Mouse (Mus musculus) lung, postnatal 4 days (tissue): ENCODE results near the gene Gm45234.
"Not testable (repeated sequence)": the region's sequence is repeated elsewhere in the genome, so short reads cannot be mapped to it uniquely, and the experiment has no call there.

Experiments
- DNase-seq, 2 experiments: peaks; one replicate each; pipeline ENCODE4 v3.0.0; 2021

Gene Gm45234

DNA sequence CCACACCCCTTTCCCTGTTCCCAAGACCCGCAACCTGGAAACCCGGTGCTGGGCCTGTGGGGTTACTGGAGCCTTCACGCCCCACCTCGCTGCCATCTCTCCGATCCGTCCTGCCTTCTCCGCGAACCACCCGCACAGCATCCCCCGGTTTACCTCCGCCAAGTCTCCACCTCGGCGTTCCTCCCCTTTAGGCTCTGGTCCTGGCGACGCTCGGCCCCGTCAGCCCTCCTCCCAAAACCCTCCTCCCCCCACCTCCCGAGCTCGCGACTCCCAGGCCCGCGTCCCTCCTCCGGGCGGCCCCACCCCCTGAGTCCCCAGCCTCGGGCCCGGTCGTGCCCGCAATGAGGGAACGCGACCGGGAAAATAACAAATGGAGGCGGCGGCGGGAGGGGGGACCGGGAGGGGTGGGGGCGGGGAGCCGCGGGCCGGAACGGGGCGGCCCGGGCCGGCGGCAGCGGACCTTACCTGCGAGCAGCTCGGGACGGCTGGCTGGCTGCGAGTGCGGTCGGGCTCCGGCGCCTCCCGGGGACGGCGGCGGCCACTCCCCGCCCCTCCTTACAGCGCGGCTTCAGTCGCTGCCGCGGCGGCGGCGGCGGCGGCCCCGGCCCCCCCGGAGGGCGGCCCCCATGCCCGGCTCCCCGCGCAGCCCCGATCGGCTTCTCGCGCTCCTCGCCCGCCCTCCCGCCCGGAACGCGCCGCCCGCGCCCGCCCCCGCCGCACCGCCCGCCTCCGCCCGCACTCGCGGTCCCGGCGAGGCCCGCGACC is at the start of gene Gm45234, which contains the start of gene Atn1:
Gene Gm45234 (minus strand): TSS at position 191 of the 765 bp plus-strand sequence.
Gene Atn1 (minus strand): TSS at position 694 of the 765 bp plus-strand sequence.
- peak; percentile 80 to 85 for DNase-seq

DNA sequence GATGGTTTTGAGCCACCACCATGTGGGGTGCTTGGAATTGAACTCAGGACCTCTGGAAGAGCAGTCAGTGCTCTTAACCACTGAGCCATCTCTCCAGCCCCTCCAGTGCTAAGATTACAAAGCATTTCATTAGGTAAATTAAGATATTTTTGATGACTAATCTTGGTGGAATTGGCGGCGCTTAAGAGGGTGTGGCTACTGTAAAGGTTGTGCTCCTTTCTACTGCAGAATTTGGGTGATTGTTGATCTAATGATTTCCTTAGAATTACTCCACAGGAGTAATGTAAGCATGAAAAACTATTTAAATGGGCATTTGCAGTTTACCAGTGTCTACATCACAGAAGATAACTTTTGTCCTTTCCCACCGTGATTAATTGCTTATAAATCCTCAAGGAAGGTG is 48.5 kb upstream of the Gm45234 start:
- DNase-seq: no peak

DNA sequence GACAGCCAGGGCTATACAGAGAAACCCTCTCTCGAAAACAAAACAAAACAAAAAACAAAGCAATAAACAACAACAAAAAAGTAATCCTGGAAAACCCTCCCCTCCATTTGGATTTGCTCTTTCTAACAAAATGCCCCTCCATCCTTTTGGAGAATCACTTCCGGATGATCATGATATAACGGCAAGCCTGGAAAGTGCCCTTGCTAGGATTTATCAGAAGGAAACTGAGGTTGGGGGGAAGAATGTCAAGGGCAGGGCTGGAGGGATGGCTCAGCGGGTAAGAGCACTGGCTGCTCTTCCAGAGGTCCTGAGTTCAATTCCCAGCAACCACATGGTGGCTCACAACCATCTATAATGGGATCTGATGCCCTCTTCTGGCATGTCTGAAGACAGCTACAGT is 47.9 kb upstream of the Gm45234 start:
- DNase-seq: peak in 1 of 2 experiments; percentile 10

DNA sequence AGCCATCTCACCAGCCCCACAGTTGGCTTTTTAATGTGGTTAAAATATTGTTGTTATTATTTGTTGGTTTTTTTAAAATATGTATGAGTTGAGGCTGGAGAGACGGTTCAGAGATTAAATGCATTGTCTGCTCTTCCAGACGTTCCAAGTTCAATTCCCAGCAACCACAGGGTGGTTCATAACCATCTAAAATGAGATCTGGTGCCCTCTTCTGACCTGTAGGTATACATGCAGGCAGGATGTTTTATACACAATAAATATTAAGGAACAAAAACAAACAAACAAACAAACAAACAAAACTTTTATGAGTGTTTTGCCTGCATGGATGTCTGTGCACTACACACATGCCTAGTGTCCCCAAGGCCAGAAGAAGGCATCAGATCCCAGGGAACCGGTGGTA is 47.2 kb upstream of the Gm45234 start:
- no peak for DNase-seq

DNA sequence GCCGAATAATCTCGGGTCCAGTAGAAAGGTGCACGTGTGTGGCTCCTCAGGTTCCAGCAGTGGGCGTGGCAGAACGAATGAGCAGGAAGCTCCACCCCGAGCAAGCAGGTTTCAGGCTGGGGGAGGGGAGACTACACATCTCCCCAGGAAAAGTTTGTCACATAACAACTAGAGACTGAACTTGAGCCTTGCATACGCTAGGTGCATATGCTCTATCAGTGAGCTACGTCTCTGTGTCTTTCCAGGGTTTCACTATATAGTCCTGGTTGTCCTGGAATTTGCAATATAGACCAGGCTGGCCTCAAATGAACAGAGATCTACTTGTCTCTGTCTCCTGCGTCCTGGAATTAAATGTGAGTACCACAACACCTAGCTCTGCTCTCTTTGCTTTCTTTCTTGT is 46.6 kb upstream of the Gm45234 start:
- DNase-seq: not testable (repeated sequence)

DNA sequence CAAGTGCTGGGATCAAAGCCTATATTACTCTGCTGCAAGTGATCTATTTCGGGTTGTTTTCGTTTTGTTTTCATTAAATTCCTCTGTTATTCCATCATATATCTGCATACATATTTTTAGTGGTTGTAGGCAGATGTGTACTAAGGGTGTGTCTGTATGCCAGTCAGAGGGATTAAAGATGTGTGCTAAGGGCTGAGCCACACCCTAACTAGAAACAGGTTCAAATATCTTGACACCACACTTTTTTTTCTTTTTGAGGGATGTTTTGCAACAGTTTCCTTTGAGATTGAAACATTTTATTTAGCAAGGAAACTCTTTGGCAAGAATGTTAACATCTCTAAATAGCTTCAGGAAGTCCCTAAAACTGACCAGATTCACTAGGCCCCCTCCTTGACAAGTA is 40.4 kb upstream of the Gm45234 start:
- DNase-seq: no peak

DNA sequence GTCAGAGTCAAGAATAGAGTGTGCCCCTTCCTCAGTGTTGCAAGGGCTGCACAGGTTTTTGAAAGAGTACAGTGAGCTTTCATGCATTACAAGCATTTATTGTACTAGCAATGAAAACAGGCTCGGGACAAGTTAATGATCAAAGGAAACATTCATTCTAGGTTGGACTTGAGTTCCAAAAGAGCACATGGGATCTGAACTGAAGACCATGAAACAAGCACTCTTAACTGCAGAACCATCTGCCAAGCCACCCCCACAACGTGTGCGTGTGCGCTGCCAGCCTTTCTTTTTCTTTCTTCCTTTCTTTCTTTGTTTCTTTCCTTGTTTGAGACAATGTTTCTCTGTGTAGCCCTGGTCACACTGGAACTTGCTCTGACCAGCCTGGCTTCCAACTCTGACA is 40.0 kb upstream of the Gm45234 start:
- DNase-seq: no peak

DNA sequence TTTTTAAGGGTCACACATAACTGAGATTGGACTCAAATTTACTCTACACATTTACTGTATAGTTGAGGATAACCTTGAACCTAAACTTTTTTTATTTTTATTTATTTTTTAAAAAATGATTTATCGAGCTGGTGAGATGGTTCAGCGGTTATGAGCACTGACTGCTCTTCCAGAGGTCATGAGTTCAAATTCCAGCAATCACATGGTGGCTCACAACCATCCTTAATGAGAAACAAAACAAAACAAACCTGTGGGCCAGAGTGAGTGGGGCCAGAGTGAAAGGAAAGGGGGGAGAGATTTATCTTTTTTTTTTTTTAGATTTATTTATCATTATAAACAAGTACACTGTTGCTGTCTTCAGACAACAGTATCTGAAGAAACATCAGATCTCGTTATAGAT is 36.1 kb upstream of the Gm45234 start:
- no peak for DNase-seq

DNA sequence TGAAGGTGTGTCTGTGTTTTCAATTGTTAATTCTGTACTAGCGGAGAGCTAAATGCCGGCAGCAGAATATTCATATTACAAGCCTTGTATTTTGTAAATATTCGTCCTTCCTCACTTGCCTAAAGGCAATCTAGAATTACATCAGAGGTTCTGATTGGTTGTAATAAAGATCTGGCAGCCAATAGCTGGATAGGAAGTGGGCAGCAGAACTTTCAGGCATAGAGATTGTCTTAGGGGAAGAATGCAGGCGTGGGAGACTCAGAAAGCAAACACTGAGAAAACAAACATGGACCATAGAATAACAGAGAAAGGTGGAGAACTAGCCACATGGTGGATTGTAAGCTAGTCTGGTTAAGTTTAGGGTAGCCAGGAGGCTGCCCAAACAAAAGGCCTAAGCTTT is 34.3 kb upstream of the Gm45234 start:
- DNase-seq: no peak

DNA sequence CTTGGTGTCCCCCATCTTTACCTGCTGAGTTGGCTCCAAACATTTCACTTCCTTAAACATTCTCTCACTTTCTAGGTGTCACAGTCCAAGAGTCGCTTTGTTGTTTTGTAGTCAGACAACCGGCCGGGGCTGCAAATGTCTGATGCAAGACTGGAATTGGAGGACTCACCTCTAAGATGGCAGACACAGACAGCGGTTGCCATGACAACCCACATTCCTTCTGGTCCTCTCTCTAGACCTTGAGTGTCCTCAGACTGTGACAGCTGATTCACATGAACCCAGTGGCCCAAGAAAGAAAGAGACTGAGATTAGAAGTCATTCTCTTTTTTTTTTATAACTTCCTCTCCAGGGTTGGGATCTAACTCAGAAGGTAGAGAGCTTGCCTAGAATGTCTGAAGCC is 33.7 kb upstream of the Gm45234 start:
- DNase-seq: no peak

DNA sequence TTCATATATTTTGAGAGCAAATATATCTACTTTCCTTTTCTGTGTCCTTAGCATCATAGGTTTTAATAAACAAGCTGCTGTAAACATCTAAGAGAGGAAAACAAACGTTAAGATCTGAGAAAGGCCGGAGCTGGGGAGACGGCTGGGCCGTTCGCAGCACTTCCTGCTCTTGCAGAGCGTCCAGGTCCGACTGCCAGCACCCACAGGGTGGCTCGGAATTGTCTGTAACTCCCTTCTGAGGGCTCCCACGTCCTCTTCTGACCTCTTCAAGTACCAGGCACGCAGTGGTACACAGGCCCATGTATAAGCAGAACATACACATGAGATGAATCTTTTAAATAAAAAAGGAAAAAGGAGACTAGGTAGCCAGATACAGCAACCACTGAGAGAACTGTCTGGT is 31.9 kb upstream of the Gm45234 start:
- DNase-seq: no peak

DNA sequence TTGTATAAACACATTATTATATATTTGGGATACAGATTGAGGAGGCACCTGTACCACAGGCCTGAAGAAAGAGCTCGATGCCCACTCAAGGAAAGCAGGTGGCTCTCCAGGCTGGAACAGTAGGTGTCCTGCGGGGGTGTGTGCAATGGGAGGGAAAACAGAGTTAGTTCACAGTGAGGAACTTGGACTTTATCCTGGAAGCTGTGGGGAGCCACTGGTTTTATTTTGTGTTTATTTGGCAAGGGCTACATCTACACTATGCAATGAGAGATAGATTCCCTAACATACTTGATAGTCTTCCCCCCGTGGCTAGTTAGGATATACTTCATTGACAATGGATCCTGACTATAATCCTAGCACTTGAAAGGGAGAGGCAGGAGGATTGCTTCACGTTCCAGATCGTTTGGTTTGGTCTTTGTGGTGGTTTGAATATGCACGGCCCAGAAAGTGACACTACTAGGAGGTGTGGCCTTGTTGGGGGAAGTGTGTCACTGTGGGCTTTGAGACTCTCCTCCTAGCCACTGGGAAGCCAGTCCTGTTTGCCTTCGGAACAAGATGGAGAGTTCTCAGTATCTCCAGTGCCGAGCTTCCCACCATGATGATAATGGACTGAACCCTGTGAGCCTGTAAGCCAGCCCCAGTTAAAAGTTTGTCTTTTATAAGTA is 31.1 kb upstream of the Gm45234 start:
- no peak for DNase-seq

DNA sequence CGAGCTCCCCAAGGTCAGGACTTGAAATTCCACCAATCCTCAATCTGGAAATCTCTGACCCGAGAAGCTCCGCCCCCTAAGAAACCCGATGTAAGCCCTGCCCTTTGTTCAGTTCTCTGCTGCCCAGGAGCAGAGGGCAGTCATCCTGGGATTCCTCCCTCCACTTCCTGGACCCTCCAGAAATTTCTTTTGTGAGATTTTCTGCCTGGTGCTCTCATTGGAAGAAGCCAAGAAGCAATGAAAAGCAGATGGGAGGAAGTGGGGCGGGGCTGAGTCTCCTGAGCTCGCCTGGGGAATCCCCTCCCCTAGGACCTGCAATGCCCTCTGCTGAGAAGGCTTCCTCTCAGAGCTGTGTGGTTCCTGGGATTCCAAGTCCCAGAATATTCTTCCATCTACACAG is 26.6 kb upstream of the Gm45234 start:
- peak in 1 of 2 experiments; percentile 38 for DNase-seq

DNA sequence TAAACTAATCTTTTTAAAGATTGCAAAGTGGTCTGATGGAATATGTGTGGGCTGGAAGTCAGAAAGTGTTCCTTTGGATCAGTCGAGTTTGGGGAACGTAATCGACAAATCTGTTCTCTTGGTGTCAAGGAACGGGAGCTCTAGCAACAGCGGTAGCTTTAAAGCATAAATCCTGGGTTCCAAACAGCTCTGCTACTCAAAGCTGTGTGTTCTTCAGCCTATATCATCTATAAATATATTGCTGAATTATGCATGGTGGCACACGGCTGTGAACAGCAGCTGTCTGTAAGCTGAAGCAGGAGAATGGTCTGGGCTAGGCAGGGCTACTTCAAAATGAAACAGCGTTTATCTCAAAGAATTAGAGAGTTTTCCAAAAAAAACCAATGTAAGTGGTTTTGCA is 25.1 kb upstream of the Gm45234 start:
- no peak for DNase-seq

DNA sequence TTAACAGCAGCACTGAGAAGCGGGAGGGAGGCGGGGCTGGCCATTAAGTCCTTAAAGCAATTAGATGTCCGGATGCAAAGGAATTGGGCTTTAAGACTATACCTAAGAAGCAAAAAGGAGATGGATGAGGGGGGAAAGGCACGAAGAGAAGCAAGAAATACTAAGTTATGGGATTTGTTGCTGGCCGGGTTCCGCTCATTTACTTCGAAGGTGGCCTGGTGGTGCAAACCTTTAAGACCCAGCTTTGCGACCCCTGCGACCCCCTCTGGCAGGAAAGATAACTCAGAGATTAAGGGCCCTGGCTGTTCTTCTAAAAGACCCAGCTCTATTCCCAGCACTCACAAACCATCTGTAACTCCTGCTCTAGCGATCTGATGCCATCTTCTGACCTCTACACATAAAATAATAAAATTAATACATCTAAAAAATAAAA is 24.2 kb upstream of the Gm45234 start:
- DNase-seq: no peak

DNA sequence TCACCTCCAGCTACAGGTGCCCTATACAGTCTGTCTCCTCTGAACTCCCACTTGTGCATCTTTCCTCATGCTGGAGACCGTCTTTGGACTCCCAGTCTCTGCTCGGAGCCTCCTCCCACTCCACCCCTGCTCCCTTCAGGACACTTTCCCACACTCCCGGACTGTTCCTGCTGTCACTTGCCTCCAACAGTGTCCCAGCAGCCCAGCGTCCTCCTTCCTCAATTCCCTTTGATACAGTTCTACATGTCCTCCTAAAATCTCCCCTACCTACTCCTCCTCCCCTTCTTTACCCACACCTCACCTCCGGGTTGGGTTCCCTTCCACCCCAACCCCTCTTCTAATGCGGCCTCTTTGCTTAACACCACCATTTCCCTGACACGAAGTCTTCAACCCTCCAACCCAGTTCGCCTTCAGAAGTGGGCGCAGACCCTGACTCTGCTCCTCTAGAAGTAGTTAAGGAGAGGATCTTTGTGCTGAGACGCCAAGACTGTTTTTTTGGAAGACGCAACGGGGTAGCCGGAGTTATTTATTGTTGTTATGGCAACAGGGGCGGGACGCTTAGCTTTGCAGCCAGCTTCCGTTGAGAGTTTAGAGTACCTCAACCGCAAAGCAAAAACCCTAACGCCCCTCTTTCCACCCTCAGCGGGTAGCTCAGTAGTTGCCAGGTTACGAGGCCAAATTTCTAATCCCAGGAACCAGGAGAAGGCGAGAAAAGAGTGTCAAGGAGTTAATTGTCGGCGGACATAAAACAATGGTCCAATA is 23.6 kb upstream of the Gm45234 start, which contains the start of gene Lrrc23:
Gene Lrrc23 (minus strand): TSS at position 506 of the 762 bp plus-strand sequence.
- peak; percentile 57 to 63 for DNase-seq

DNA sequence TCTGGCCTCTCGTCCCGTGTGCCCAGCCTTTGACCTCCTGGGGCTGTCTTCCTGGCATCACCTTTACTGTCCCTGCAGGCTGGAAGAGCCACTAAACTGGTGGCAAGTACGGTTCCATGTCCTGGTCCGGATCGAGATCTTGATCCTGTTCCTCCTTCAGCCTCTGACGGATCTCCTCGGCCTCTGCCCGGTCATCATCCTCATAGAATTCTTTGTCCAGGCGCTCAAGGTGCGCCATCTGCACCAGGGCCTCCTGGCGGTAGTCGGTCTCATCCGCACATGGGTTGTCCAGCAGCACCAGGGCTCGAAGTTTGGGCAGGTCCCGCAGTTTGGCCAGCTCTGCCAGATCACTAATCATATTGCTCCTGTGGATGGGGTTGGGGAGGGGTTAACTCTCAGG is 14.7 kb upstream of the Gm45234 start:
- no peak for DNase-seq

DNA sequence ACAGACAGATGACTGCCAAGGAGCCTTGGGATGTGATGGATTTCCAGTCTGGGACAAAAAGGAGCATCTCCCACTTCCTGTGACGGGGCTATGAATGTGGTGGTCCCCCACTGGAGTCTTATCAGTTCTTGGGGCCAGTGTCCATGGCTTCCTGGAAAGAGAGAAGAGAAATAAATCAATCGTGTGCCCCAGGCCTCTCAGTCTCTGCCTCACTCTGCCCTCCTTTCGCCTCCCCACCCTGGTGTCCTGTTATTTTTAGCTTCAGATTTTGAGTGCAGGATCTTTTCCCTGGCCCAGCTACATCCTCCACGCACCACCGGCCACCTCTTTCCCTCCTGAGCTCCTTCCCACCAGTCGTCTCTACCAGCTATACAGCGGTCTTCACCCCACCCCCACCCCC is 14.2 kb upstream of the Gm45234 start:
- no peak for DNase-seq

DNA sequence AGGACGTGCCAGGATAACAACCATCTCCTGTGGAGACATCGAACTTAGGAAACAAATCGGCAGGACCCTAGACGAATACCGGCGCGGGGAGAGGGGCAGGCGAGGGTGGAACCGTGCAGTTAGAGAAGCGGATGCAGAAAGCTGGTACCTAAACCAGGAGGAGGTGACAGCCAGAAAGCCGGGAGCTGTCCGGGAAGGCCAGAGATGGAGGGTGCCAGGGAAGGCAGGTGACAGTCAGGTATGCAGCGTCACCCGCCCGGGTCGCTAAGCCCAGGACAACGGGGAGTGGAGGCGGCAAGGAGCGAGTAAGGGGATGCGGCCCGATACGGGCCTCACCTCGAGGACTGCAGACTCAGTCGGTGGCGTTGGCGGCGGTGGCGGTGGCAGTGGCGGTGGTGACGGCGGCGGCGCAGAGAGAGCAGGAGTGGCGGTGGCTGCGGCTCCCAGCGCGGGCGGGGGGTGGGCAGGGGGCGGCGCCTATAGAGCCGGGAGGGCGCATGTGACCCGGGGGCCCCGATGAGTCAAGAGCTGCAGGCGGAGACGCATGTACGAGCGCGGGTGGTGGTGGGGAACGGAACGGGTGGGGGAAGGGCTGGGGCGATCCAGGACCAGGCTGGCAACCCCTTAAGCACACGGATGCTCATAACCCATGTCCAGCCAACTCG is 13.4 kb upstream of the Gm45234 start, which contains the start of gene Eno2:
Gene Eno2 (minus strand): TSS at position 573 of the 665 bp plus-strand sequence.
- peak; percentile 45 to 64 for DNase-seq

DNA sequence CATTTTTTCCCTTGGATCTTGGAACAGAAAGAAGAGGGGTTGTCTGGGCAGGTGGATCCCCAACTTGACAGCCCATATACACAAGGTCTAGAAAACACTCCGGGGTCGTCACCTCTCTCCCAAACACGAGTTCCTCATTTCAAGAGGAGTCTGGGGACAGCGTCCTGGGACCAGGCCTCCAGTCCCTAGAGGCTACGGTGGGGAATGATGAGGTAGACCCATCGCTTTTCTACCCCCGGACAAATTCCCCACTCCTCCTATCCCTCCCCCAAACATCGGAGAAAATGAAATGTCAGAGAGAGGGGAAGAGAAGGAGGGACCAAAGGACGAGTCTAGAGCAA is 12.9 kb upstream of the Gm45234 start:
- no peak for DNase-seq

DNA sequence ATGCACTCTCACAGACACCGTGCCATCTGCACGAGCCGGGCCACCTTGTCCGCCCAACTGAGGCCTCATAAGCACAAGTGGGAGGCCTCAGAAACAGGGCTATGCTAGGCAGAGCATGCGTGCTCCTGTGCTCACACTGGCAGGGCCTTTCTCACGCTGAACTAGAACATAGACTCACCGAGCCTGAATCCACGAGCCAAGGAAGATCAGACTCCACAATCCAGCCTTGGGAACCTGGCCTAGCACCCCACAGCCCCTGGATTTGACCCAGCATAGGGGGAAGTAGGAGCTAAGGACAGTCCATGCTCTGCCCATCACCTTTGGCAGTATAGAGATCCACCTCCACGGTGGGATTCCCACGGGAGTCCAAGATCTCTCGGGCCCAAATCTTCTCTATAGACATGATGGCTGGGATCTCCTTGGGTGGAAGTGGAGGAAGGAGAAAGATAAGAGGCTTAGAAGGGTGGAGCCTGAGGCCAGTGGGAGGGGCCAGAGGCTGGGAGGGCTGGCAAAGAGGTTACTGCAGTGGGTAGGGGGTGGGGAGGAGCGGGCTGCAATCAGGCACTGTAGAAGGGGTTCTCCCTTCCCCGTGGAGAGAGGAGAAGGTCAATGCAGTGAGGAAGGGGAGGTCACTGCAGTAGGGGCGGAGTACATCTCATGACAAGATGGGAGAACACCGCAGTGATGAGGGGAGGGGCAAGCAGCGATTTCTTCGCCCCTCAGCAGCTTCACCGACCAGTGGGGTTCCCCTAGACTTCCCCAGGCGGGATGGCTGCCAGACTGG is 12.3 kb upstream of the Gm45234 start:
- DNase-seq: no peak

DNA sequence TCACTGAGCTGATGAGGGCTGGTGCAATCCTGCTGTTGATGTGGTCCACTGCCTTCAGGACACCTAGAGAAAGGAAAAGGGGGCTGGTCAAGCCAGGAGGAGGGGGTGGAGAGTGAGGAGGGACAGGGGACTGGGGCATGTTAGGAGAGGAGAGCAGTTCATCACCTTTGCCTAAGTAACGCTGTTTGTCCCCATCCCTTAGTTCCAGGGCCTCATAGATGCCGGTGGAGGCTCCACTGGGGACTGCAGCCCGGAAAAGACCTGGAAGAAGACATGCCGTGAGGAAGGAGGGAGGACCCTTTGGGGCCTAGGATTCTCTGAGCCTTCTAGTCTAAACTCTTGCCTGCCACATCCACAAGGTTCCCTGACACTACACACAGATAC is 11.7 kb upstream of the Gm45234 start:
- DNase-seq: no peak
